Mouse (Mus musculus): Measurements from ENCODE around the gene Cntln.

Gene Cntln

DNA sequence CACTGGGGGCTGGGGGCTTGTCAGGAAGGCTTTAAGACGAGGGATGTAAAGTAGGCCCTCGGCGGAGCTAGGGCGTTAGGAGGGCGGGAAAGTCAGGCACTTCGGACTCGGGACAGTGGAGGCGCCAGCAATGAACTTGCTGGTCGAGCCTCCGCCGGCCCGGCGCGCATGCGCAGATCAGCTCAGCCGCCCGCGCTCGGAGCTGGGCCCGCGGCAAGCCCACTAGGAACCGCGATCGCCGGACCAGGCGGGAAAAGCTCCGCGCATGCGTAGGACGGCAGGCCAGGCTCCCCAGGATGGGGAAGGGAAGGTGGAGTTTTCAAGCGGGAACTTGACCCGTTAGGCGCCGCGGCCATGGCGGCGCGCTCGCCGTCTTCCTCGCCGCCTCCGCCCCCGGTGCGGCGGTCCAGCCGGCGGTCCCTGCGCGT is at the start of gene Cntln:
Cntln (plus strand) TSS at position 199 of the 428 bp plus-strand sequence.
- in situ Hi-C loops (cut with MboI), result no loop called here

GRCm38 (mm10) chr4:84836979-84837378 is 47.1 kb upstream of the Cntln start:
- in situ Hi-C loops (cut with MboI), result no loop called here

GRCm38 (mm10) chr4:84838545-84838944 is 45.6 kb upstream of the Cntln start:
- in situ Hi-C loops (cut with MboI), result no loop called here

GRCm38 (mm10) chr4:84839466-84839865 is 44.6 kb upstream of the Cntln start:
- in situ Hi-C loops (cut with MboI), result no loop called here

DNA sequence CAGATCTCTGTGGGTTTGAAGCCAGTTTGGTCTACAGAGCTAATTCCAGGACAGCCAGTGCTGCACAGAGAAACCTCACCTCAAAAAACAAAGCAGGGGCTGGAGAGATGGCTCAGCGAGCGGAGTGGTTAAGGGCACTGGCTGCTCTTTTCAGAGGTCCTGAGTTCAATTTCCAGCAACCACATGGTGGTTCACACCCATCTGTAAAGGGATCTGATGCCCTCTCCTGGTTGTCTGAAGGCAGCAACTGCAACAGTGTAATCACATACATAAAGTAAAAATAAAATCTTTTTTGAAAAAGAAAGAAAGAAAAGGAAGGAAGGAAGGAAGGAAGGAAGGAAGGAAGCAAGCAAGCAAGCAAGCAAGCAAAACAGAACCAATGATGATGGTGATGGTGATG is 26.5 kb upstream of the Cntln start:
- in situ Hi-C loops (cut with MboI), result no loop called here

DNA sequence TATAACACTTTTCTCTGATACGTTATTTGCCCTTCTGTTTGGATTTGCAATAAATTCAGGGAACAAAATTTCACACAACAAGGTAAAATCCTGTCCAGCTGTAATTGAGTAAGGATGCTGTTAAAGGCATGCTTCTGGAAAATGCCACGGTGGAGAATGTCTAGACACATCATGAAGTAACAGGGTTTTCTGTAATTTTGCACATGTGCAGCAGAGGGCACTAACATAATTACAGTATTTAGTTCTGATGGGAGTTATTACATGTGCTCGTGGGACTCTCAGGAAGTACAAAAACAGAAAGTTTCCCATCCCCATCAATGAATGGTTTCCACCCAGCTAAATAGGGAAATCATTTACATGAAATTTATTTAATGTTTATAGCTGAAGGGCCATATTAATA is 7.8 kb upstream of the Cntln start:
- in situ Hi-C loops (cut with MboI), result no loop called here

GRCm38 (mm10) chr4:84883646-84884045 is 463 bp upstream of the Cntln start:
- in situ Hi-C loops (cut with MboI), result no loop called here

- in situ Hi-C loops (cut with MboI), result no loop called here
These were observed 596 bp downstream of the Cntln start for GRCm38 (mm10) chr4:84884539-84885270.

- in situ Hi-C loops (cut with MboI), result no loop called here
These were observed 1.1 kb downstream of the Cntln start for GRCm38 (mm10) chr4:84885271-84885540.

DNA sequence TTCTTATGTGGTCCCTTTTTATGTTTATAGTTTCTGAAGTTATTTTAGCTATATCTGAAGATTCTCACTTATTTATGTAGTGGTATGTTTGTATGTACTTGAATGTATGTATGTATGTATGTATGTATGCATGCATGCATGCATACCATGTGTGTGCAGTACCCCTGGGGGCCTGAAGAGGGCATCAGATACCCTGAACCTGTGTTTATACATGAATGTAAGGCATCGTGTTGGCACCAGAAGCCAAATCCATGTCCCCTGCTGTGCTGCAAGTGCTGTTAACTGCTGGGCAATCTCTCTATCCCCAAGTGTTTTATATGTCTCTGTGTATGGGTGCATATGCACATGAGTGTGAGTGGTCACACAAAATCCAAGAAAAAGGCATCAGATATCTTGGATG is 34.3 kb downstream of the Cntln start:
- in situ Hi-C loops (cut with MboI), result no loop called here

DNA sequence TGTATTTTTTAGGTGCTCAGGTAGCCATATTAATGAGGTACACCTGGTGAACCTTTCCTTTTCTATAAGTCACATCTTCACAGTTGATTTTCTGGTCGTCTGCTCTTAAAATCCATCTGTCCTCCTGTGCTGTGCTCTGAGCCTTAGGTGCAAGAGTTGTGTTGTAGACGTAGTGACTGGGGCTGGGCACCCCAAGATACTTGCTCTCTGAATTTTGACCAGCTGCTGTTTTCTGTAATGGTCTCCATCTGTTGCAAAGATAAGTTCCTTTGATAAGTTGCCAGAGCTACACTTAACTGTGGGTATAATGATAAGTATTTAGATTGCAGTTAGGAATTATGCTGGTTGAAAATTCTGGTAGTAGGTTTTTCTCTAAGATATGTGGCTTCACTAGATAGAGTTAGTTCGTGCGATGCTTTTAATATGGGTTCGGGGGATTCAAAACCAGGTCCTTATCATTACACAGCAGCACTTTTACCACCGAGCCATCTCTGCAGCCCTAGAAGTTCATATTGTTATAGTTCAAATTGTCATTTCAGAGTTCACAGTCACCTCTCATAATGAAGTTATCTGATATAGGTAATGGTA is 50.3 kb downstream of the Cntln start:
- in situ Hi-C loops (cut with MboI), result no loop called here

DNA sequence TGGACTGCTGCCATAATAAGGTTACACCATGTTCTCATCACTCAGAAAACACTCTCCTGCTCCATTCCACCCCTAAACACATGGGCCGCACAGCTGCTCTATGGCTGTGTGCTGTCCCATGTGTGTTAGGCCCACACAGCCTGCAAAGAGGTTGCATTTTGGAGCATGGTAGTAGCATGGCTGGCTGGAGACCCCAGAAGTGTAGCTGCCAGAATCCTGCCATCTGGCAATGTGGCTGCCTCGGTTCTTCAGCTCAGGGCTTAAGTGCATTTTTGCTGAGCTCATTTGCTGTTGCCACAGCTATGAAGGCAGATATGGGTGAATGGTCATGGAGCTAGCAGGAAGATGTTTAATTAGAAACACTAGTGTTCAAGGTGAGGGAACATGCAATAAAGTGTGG is 58.0 kb downstream of the Cntln start:
- in situ Hi-C loops (cut with MboI), result no loop called here

DNA sequence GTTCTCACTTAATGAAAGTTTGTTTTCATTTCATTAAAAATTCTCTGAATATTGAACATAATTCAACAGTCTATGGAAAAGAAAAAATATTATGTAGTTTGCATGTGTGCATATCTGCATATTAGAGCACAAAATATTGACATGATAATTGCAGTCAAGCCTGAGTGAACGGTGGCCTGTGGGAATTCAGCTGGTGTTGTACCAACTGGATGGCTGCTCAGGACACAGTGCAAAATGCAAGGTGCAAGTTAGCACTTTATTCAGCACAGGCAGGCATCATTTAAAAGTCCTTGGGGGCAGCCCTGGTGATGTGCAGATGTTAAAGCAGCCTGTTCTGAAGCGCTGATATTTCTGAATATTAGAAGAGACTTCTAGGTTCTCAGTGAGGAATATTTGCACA is 58.5 kb downstream of the Cntln start:
- in situ Hi-C loops (cut with MboI), result no loop called here

DNA sequence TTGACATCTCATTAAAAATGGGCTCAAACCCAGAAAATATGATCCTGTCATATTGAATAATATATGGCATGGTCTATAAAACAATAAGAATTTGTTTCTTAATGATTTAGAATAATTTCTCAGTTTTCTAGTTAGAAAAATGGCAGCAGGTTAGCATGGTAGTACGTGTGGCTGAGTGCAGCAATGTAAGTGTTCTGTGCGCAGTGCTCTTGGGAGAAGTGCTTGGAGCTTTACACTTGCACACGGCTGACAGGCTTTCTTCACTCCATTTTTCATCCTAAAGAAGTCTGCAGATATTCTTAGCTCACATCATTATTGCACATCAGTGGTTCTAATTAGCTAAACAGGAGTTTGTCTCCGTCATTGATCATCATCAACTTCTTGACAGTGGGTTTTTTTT is 60.0 kb downstream of the Cntln start:
- in situ Hi-C loops (cut with MboI), result no loop called here

DNA sequence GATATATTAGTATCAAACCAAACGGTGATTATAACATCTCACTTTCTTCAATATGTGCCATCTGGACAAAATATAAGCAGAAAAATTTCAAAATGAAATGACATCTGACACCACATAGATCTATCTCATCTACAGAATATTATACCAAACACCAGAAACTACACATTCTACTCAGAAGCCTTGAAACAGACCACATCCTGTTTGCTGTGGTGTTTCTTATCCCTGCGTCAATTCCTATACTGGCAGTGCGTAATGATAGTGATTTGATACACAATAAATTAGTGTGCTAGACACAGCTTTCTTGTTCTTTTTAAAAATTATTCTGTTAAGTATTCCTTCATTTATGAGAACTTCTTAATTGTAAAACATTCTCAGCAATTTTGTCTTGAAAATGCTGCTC is 62.3 kb downstream of the Cntln start:
- in situ Hi-C loops (cut with MboI), result no loop called here

DNA sequence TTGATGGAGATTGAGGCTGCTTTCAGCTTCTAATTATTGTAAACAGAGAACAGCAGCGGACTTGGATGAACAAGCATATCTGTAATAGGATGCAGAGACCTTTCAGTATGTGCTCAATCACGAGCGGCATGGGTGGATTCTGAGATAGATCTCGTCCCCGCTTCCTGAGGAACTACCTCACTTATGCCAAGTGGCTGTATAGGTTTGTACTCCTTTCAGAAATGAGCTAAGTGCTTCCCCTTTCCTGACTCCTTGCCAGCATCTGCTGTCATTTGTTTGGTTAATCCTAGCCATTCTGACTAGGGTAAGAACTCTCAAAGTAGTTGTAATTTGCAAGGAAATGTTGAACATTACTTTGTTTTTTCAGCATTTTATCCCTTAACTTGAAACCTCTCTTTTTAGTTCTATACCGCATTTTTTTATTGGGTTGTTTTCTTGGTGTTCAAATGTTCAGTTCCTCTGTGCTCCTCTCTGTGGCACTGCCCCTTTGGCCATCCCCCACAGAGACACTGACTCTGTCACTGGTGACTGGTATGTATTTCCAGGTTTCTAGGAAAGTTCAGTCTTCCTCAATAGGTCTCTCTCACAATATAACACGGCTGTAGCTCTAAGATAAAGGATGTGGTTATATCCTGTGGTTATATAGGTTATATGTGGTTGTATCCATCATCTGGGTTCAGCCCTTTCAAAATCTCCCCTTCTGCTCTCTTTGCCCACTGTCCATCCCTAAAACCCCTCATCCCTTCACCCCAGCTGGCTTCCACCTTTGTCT is 93.0 kb downstream of the Cntln start:
- in situ Hi-C loops (cut with MboI), result no loop called here

- in situ Hi-C loops (cut with MboI), result no loop called here
These were observed 111.6 kb downstream of the Cntln start for GRCm38 (mm10) chr4:84995520-84996348.

- in situ Hi-C loops (cut with MboI), result no loop called here
These were observed 121.5 kb downstream of the Cntln start for GRCm38 (mm10) chr4:85005581-85005980.

GRCm38 (mm10) chr4:85006789-85007188 is 122.7 kb downstream of the Cntln start:
- in situ Hi-C loops (cut with MboI), result no loop called here

GRCm38 (mm10) chr4:85010846-85011245 is 126.7 kb downstream of the Cntln start:
- in situ Hi-C loops (cut with MboI), result no loop called here

- in situ Hi-C loops (cut with MboI), result no loop called here
These were observed 161.6 kb downstream of the Cntln start for GRCm38 (mm10) chr4:85045748-85046147.

GRCm38 (mm10) chr4:85049933-85050553 is 165.9 kb downstream of the Cntln start:
- in situ Hi-C loops (cut with MboI), result no loop called here
